Mouse (Mus musculus) lung, adult 2 months (tissue): ENCODE data around the gene Dcst1.

Source experiments
- CTCF ChIP-seq: fragments of 200-500 bp; IDR thresholded peaks from 2 replicates; pipeline ENCODE4 v1.5.1; 2011; ENCODE audit warnings: mild to moderate bottlenecking, low read length, control low read depth; ENCODE audit not compliant: insufficient read depth
- POLR2A ChIP-seq: fragments of 200-500 bp; IDR thresholded peaks from 2 replicates; pipeline ENCODE4 v1.6.1; 2011; ENCODE audit warnings: low read depth, mild to moderate bottlenecking, control low read depth, low read length, borderline replicate concordance; ENCODE audit errors: extremely low read depth

DNA sequence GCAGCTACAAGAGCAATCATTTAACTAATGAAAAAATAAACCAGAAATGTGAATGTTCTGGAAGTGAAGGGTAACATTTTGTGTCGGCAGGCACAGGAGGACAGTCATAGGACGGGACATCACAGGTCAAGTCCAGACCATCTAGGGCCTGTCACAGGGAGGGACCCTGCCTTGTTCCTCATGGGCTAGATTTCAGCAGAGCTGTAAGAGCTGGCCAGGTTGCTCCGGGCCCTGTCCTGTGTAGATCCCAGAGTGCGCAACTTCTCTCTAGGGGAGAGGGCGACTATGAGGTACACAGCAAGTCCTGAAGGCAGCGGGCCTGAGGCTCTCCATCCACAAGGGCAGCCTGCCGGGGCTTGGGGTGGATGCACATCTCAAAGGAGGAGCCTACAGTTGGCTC is 3.4 kb downstream of the Dcst1 start, which contains the start of gene Dcst2:
- no peak for TF ChIP-seq POLR2A
- no peak for TF ChIP-seq CTCF
